Mouse (Mus musculus) neutrophil, adult 59 days (primary cell): ENCODE measurements around the gene Samd11. TPM values are rescaled to one million over a fixed set of nuclear protein-coding genes. Genes with fewer than 3 reads are reported as not detected.

ENCODE experiments used
- total RNA-seq, 2 experiments: library from RNA; stranded (reverse); gene quantifications; 1 replicate in 1 of 2; 2 replicates in 1 of 2; pipeline ENCODE4 v1.2.4; 2023

Gene Samd11
- 1 to 10 TPM; 3.2 to 3.9 TPM for total RNA-seq

DNA sequence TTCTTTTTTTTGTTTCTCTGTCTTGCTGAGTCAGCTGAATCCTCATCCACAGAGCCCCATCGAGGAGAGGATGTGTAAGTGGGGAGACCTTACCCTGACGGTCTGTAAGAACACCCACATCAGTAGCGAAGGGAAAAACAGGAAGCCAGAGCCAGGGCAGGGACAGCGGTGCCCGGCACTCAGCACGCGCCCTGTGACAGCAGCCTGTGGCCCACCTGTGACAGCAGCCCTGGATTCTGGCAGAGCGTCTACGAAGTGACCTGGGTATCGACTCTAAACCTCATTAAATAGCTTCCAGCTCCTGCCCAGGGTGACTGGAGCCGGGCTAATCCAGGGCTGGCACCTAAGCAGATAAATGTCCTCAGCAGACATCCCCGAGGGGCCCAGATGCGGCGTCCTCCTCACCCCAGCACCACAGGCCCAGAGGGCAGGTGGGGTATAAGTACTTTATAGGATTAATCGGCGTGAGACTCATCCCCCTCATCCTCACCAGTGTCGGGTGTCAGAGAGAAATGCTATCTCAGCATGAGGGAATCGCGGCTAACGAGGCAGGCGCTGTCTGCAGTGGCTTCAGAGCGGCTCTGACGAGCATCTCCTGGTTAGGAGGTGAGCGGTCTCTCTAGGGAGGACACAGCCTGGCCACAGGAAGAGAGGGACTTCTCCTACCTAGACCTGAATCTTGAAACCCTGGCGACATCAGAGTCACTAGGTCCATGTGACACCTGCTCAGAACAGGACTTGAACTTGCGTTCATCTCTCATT, at the start of gene Samd11:
Gene Samd11, minus strand, starts transcription at position 580 of the 762 bp plus-strand sequence.

DNA sequence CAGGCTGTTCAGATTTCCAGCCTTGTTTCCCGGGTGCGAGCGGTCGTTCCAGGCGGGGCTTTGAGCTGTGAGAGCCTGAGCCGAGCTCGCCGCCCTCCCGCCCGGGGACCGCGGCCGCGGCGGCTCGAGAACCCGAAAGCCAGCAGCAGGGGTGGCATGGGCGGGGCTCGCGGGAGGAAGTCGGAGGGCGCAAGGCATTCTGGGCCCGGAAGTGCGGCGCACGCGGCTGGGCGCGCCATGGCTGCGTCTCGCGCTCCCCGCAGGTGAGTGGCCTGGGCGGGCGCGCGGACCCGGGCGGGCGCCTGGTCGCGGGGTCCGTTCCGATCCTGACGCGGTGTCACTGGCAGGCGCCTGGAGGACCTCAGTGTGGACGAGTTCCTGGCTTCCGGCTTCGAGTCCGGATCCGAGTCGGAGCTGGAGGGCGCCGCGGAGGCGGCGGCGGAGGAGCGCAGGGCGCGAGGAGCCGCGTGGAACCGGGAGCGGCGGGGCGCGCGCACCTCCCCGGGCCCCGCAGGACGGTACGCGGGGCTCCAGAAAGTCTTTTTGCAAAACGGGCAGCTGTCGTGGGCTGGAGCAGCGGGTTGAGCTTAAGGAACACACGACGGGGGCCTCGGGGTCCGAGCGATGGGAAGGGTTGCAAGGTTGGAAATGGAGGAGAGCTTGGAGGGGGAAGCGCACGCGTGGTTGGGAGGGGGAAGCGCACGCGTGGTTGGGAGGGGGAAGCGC, 19.5 kb downstream of the Samd11 start, which contains the start of gene Noc2l:
Gene Noc2l, plus strand, starts transcription at position 203 of the 726 bp plus-strand sequence.

DNA sequence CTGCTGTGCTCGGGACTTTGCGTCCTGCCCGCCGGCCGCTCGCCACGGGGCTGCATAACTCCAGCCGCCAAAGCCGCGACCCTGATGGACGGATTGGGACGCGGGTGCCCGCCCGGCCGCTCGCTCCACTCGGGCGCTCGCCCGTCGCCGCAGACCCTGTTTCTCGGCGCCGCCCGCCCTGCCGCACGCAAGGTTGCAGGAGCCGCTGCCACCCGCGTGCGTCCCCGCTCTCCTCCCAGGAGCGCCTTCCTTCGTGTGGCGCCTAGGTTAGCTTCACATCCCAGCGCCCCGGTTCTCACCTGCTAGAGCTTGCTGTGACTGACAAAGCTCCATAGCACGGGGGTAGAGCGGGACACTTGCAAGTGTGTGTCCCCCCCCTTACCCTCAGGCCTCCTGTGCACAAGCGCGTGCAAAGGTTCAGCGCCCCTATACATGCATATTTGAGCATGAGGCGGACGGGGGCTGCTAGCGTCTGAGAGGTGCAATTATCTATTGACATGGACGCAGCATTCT, 20.7 kb downstream of the Samd11 start, which contains the start of gene Plekhn1:
Gene Plekhn1, minus strand, starts transcription at position 157 of the 513 bp plus-strand sequence.

DNA sequence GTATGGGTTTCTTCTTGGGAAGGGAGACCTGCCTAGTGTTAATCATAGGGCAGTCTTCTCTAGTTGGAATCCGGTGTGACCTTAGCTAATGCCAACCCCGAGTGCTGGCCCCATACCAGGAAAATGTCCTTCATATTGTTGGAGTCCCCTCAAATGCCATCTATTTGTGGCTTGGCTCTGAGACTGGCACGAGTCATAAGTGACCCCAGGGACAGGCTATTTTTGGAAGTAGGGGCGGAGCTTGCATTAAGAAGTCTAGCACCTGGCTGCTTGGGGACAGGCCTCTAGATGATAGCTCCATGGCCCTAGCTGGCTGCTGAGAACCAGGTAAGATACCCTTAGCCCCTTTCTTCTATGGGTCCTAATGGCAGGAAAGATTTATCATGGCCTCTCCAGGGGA, 39.8 kb downstream of the Samd11 start, which contains the start of gene Perm1:
Gene Perm1, plus strand, starts transcription at position 220 of the 400 bp plus-strand sequence.

DNA sequence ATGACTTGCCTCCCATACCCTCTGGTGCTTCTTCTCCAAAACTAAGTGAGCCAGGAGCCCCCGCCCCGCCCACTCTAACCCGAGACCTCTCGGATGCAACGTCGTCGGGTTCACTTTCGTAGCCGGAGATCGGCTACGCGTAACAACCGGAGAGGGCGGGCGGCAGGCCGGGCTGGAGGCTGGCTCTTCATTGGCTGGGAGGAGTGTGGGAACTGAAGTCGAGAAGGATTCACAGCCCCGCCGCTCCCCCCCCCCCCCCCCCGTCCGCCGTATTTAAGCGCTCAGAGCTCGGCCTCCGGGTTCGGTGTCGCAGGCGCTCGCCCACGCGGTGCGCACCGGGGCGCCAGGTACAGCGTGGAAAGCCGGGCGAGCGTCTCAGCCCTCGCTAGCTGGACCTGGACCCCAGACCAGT, 52.5 kb downstream of the Samd11 start, which contains the start of gene AW011738:
Gene AW011738, plus strand, starts transcription at position 304 of the 412 bp plus-strand sequence.

DNA sequence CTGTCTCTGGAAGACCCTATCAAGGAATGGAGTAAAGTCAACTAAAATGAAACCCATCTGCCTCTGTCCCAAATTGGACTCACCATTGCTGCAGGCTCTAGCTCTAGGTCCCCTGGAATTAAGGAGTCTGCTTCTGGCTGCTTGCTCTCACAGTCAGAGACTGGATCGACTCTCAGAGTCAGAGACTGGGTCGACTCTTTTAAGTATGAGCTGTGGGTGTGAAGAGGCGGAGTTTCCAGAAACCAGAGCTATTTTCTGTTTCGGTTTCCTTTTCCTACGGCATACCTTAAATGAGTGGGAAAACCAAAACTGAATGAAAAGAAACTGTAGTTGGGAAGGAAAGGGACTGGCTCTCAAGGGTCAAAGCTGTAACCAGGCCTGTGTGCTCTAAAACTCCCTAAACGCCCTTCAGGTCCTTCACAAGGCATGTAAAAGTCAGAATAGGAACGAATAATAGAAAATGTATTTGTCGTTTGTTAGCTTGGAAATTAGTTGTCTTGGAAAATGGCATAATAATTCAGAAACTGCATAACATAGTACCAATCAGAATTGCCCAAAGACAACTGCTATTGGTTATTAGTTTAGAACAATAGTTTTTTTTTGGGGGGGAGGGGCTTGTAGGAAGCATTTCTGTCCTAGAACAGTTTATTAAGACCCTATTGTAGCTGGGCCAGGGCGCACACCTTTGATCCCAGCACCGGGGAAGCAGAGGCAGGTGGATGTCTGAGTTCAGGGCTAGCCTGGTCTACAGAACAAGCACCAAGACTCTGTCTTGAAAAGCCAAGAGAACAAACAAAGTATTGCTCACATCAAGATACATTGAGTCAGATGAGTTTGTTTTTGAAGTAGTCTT, 54.6 kb downstream of the Samd11 start, which contains the start of gene Isg15:
Gene Isg15, minus strand, starts transcription at position 196 of the 853 bp plus-strand sequence.

DNA sequence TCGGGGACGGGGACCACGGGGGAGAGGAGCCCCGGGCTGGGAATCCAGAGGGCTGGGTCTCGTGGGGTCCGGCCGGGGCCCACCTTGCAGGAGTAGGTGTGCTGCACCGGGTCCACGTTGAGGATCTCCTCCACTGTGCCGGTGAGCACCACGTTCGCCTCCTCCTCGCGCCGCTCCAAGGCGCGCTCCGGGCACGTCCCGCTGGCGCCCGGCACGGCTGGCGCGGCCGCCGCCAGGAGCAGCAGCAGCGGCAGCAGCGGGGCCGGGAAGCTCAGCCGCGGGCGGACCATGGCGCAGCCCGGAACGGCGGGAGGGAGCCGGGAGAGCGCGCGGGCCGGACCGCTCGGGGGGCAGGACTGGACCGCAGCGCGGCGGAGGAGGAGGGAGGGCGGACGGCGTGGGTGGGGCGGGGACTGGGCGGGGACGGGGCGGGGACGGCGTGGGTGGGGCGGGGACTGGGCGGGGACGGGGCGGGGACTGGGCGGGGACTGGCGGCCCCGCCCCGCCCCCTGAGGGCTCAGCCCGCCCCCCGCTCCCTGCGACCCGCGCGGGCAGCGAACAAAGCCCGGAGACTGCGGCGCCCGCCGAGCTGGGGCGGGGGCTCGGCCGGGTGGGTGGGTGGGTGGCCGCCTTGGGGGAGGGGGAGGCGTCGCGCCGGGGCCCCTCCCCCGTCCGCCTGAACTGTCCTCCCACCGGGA, 58.2 kb downstream of the Samd11 start, which contains the start of gene Agrn:
Gene Agrn, minus strand, starts transcription at position 358 of the 698 bp plus-strand sequence.

Other genes with a start within 250 kb of the Samd11 start
- 1 to 10 TPM; 1.9 to 2.0 TPM for gene Tnfrsf4, start 241.8 kb downstream of the Samd11 start, total RNA-seq
- 1 to 10 TPM; 3.9 to 6.7 TPM for gene Tnfrsf18, start 229.5 kb downstream of the Samd11 start, total RNA-seq
- gene Ttll10, start 196.2 kb downstream of the Samd11 start, total RNA-seq = not detected
- 10 to 100 TPM; 14.9 to 19.7 TPM for gene 9430015G10Rik, start 145.7 kb downstream of the Samd11 start, total RNA-seq
- under 1 TPM; 0.20 to 0.29 TPM for gene Rnf223, start 125.1 kb downstream of the Samd11 start, total RNA-seq
- 10 to 100 TPM; 13.3 to 16.7 TPM for gene Agrn, start 58.2 kb downstream of the Samd11 start, total RNA-seq
- gene Isg15, start 54.8 kb downstream of the Samd11 start, total RNA-seq = 10 to 100 TPM; 10.3 to 11.6 TPM
- 1 to 10 TPM; 5.1 to 8.5 TPM for gene AW011738, start 52.4 kb downstream of the Samd11 start, total RNA-seq
- gene Perm1, start 39.8 kb downstream of the Samd11 start, total RNA-seq = not detected
- 10 to 100 TPM; 14.7 to 15.2 TPM for gene Plekhn1, start 20.8 kb downstream of the Samd11 start, total RNA-seq
- gene Noc2l, start 19.6 kb downstream of the Samd11 start, total RNA-seq = 10 to 100 TPM; 27.6 to 28.7 TPM
- not detected for gene Vmn2r-ps159, start 75.4 kb upstream of the Samd11 start, total RNA-seq